In the genomic region with DNA sequence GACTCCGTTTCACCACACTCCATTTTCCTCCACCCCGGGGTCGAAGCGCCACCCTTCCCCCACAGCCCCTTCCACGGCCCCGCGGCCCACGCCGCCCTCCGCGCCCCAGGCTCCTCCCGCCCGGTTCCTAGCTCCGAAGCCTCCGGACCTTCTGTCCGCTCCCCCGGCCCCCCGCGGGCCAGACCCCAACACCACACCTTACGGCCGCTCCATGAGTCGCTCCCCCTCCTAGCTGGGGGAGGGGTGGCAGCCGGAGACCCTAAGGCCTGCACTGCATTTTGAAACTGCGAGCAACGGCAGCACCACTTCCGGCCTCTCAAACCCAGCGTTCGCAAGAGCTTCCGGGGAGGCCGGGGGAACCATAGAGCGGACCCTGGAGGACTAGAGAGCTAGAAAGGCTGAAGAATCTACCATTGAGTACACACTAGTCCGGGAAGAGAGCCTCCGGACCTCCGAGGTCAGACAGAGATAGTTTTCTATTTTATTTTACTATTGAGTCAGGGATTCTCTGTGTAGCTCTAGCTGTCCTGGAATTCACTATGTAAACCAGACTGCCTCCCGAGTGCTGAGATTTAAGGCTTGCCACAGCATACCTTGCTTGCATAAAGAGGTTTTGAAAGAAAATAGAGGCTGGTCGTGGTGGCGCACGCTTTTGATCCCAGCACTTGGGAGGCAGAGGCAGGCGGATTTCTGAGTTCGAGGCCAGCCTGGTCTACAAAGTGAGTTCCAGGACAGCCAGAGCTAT, we compare ENCODE assay signal across 7 mouse cellular contexts. TPM values are rescaled to one million over a fixed set of nuclear protein-coding genes. Genes with fewer than 3 reads are reported as not detected.
DNase-seq lines count a peak whose midpoint lies in the region; ATAC-seq and TF ChIP-seq lines count a peak whose summit lies in the region.

No protein-coding gene starts in this region.

- TF ChIP-seq CTCF in kidney, adult 2 months (conservative IDR thresholded peaks at IDR 0.05; ENCODE audit: insufficient read depth, insufficient read length, low read depth, low read length), result no peak
- TF ChIP-seq CTCF in spleen, adult 2 months (IDR thresholded peaks at IDR 0.05; ENCODE audit: extremely low read depth, insufficient read depth, insufficient read length, insufficient replicate concordance), result no peak

- peak; percentile 80 for DNase-seq in adrenal gland, postnatal 25 days
- peak; percentile 89 to 93 for DNase-seq in heart, adult 18-20 months
- DNase-seq in kidney, adult 2 months, result peak; percentile 94
- DNase-seq in spleen, adult 2 months (ENCODE audit: low read depth in 1 of 2, low spot score in 2 of 2), result peak; percentile 81 to 92

- H3K9me3 ChIP-seq in embryonic facial prominence, embryonic 12.5 days, result no peaks in the 10 kb centered on the region
- no peaks in the 10 kb centered on the region for H3K9me3 ChIP-seq in limb, embryonic 12.5 days
- no peaks in the 10 kb centered on the region for H3K9me3 ChIP-seq in midbrain, embryonic 15.5 days

- no peak for TF ChIP-seq POLR2A in kidney, adult 2 months (IDR thresholded peaks at IDR 0.05; ENCODE audit: low read depth, low read length)
- TF ChIP-seq POLR2A in spleen, adult 2 months (IDR thresholded peaks at IDR 0.05; ENCODE audit: low read depth, low read length), result peak; percentile 60

- H3K4me2 ChIP-seq in embryonic facial prominence, embryonic 12.5 days (replicated peaks), result peak overlapping the region; percentile 61
- peak overlapping the region; percentile 63 for H3K4me2 ChIP-seq in limb, embryonic 12.5 days
- H3K4me2 ChIP-seq in midbrain, embryonic 15.5 days, result peak overlapping the region; percentile 57

- peaks cover 11% of the 10 kb centered on the region; the same call in 1 of the 2 replicates for H3K4me1 ChIP-seq in embryonic facial prominence, embryonic 12.5 days
- H3K4me1 ChIP-seq in kidney, adult 2 months (ENCODE audit: control insufficient read depth, insufficient read depth, low read length), result no peaks in the 10 kb centered on the region
- peaks cover 8% of the 10 kb centered on the region for H3K4me1 ChIP-seq in limb, embryonic 12.5 days (replicated peaks)
- peaks cover 8% of the 10 kb centered on the region for H3K4me1 ChIP-seq in midbrain, embryonic 15.5 days
- H3K4me1 ChIP-seq in spleen, adult 2 months (ENCODE audit: control insufficient read depth, insufficient read depth, insufficient read length), result peaks cover 2% of the 10 kb centered on the region; the same call in 1 of the 2 replicates

- no peaks in the 10 kb centered on the region for H3K36me3 ChIP-seq in embryonic facial prominence, embryonic 12.5 days
- H3K36me3 ChIP-seq in kidney, adult 2 months (ENCODE audit: control insufficient read depth, insufficient read depth, low read length), result no peaks in the 10 kb centered on the region
- peaks cover 3% of the 10 kb centered on the region; the same call in 1 of the 2 replicates for H3K36me3 ChIP-seq in limb, embryonic 12.5 days
- H3K36me3 ChIP-seq in midbrain, embryonic 15.5 days (replicated peaks), result no peaks in the 10 kb centered on the region
- no peaks in the 10 kb centered on the region for H3K36me3 ChIP-seq in spleen, adult 2 months (ENCODE audit: control insufficient read depth, insufficient read depth, low read length)

- H3K9ac ChIP-seq in embryonic facial prominence, embryonic 12.5 days, result peak overlapping the region; percentile 92
- H3K9ac ChIP-seq in limb, embryonic 12.5 days (replicated peaks), result peak overlapping the region; percentile 97
- peak overlapping the region; percentile 94 for H3K9ac ChIP-seq in midbrain, embryonic 15.5 days

- WGBS in embryonic facial prominence, embryonic 12.5 days, result 1% methylated on average over 40 of the region's 40 CpGs
- WGBS in kidney, adult 2 months, result 1% methylated on average over 40 of the region's 40 CpGs
- WGBS in limb, embryonic 12.5 days, result under 1% methylated on average over 40 of the region's 40 CpGs
- under 1% methylated on average over 40 of the region's 40 CpGs for WGBS in midbrain, embryonic 15.5 days
- 1% methylated on average over 40 of the region's 40 CpGs for WGBS in spleen, adult 2 months

- peak overlapping the region; percentile 92 for H3K27ac ChIP-seq in embryonic facial prominence, embryonic 12.5 days
- H3K27ac ChIP-seq in kidney, adult 2 months (ENCODE audit: insufficient read depth, low read depth, low read length), result peak overlapping the region; percentile 88
- peak overlapping the region; percentile 92 for H3K27ac ChIP-seq in limb, embryonic 12.5 days
- H3K27ac ChIP-seq in midbrain, embryonic 15.5 days, result peak overlapping the region; percentile 90
- H3K27ac ChIP-seq in spleen, adult 2 months (ENCODE audit: insufficient read depth, low read length), result peak overlapping the region; percentile 81

- ATAC-seq in embryonic facial prominence, embryonic 12.5 days (ENCODE audit: insufficient number of reproducible peaks, insufficient read depth, low FRiP score, low TSS enrichment), result peak; percentile 96
- ATAC-seq in limb, embryonic 12.5 days (ENCODE audit: insufficient number of reproducible peaks, insufficient read depth, low FRiP score, low TSS enrichment, low read depth), result peak; percentile 95
- ATAC-seq in midbrain, embryonic 15.5 days (replicated peaks), result peak; percentile 98

- no peaks in the 10 kb centered on the region for H3K27me3 ChIP-seq in embryonic facial prominence, embryonic 12.5 days
- no peaks in the 10 kb centered on the region for H3K27me3 ChIP-seq in kidney, adult 2 months (replicated peaks; ENCODE audit: control insufficient read depth, insufficient read depth, low read length)
- H3K27me3 ChIP-seq in limb, embryonic 12.5 days, result no peaks in the 10 kb centered on the region
- no peaks in the 10 kb centered on the region for H3K27me3 ChIP-seq in midbrain, embryonic 15.5 days (replicated peaks)
- no peaks in the 10 kb centered on the region for H3K27me3 ChIP-seq in spleen, adult 2 months (ENCODE audit: control insufficient read depth, insufficient read depth, low read length)

- peak overlapping the region; percentile 84 for H3K4me3 ChIP-seq in embryonic facial prominence, embryonic 12.5 days
- H3K4me3 ChIP-seq in kidney, adult 2 months (ENCODE audit: insufficient read depth, low read depth, low read length), result peak overlapping the region; percentile 90
- H3K4me3 ChIP-seq in limb, embryonic 12.5 days (replicated peaks), result peak overlapping the region; percentile 84
- peak overlapping the region; percentile 93 for H3K4me3 ChIP-seq in midbrain, embryonic 15.5 days
- H3K4me3 ChIP-seq in spleen, adult 2 months (ENCODE audit: extremely low read depth, insufficient read depth, insufficient read length), result peak overlapping the region; percentile 95

RNA-seq across cellular contexts. Expression of a gene that starts 5.1 kb away (rescaled TPM):
- total RNA-seq in adrenal gland, postnatal 25 days (2021), result 91.6 and 115 TPM in 2 replicates
- 46.9 and 49.0 TPM in 2 replicates for polyA plus RNA-seq in embryonic facial prominence, embryonic 12.5 days (2016; fragmentation: Nextera tagmentation; extraction: Ambion mirVana)
- total RNA-seq in heart, adult 18-20 months (2021), result 10 to 100 TPM; 19.7 to 27.7 TPM
- 22.1 and 24.5 TPM in 2 replicates for polyA plus RNA-seq in kidney, adult 2 months (2012; rRNA removed)
- 45.9 and 46.7 TPM in 2 replicates for polyA plus RNA-seq in limb, embryonic 12.5 days (2016; fragmentation: Nextera tagmentation; extraction: Ambion mirVana)
- 44.3 and 45.4 TPM in 2 replicates for polyA plus RNA-seq in midbrain, embryonic 15.5 days (2015; fragmentation: Nextera tagmentation; extraction: Ambion mirVana)
- polyA plus RNA-seq in spleen, adult 2 months (2012; rRNA removed), result 34.0 and 39.3 TPM in 2 replicates

RNA-seq across cellular contexts. Expression of a gene that starts 20.2 kb away (rescaled TPM):
- 7.9 and 8.3 TPM in 2 replicates for total RNA-seq in adrenal gland, postnatal 25 days (2021)
- 9.8 and 10.8 TPM in 2 replicates for polyA plus RNA-seq in embryonic facial prominence, embryonic 12.5 days (2016; fragmentation: Nextera tagmentation; extraction: Ambion mirVana)
- total RNA-seq in heart, adult 18-20 months (2021), result 10 to 100 TPM; 13.9 to 14.3 TPM
- 3.6 TPM in 2 replicates for polyA plus RNA-seq in kidney, adult 2 months (2012; rRNA removed)
- polyA plus RNA-seq in limb, embryonic 12.5 days (2016; fragmentation: Nextera tagmentation; extraction: Ambion mirVana), result 6.6 and 7.6 TPM in 2 replicates
- 16.2 and 17.1 TPM in 2 replicates for polyA plus RNA-seq in midbrain, embryonic 15.5 days (2015; fragmentation: Nextera tagmentation; extraction: Ambion mirVana)
- polyA plus RNA-seq in spleen, adult 2 months (2012; rRNA removed), result 22.2 and 30.5 TPM in 2 replicates

Comparison
In these comparisons a context has a peak if more than half of its experiments do, and no peak if none do; other contexts are left out.
1. Peak in every context shown above with its lines: DNase-seq, ATAC-seq, H3K4me3 ChIP-seq and H3K27ac ChIP-seq.